Mouse (Mus musculus): ENCODE data around the gene Shc3.

Shc3 gene

DNA sequence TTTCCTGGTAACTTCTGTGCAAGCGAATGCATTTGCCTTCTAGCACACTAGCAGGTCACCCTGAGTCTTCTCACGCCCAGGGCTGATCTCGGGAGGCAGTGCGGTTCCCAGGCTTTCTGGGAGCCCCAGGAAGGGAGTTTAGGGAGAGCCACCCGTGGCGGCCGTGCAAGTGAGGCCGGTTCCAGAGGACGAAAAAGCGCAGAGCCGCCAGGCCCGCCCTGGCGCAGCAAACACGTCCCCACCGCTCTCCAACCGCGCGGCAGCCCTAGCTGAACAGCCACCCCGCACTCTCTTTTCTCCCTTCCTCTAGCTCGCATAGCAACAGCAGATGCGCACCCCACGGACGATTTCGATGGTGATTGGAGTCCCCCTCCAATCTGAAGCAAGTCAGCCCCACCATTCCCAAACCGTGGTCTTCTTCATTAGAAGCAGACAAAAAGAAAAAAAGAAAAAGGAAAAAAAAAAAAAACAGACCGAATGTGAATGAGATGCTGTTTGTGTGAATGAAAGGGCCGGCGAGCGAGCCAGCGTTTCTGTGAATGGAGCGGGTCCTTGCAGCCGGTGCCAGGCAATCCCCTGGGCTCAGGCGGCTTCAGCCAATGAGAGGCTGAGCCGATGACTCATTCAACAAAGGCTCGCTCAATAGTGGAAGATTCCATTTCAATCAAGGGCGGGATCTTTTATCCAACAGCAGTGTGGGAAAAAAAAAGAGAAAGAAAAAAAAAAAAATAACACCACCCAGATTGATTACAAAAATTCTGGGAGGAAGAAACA, at the start of gene Shc3:
TSS of gene Shc3 (minus strand) at position 509 of the 774 bp plus-strand sequence.
- in situ Hi-C loops (cut with MseI, MboI), result no loop called here

DNA sequence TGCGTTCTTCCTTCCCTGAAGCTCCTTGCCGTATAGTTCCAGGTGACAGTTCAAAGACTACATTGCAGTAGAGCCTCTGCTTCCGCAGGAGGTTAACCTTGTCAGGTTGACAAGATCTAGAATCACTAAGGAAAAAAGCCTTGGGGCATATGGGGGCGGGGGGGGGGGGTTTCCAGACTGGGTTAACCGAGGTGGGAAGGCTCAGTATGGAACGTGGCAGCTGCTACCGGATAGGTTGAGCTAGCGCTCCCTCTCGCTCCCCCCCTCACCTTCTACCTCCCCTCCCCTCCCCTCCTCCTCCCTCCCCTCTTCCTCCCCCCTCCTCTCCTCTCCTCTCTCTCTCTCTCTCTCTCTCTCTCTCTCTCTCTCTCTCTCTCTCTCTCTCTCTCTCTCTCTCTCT, 49.4 kb upstream of the Shc3 start:
- in situ Hi-C loops (cut with MseI, MboI), result loop anchor here (25.0 kb wide), 1 partner anchor 656 kb away; no protein-coding TSS in a partner anchor

DNA sequence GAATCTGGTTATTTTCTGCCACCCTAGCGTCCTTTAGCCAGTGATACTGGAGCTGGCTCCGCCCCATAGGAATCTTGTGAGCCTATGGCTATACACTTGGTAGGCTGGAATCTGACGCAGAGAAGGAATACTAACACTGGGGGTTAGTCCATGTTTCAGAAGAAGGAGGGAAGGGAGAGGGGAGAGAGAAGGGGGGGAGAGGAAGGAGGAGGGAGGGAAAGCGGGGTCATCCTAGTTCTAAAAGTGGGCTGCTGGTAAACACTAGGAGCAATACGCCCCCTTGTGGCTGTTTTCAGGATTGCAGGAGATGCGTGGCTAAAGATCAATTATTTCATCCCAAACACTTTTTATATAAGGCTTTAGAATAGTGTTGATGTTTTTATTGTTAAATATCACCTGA, 48.6 kb upstream of the Shc3 start:
- in situ Hi-C loops (cut with MseI, MboI), result loop anchor here (25.0 kb wide), 1 partner anchor 656 kb away; no protein-coding TSS in a partner anchor

DNA sequence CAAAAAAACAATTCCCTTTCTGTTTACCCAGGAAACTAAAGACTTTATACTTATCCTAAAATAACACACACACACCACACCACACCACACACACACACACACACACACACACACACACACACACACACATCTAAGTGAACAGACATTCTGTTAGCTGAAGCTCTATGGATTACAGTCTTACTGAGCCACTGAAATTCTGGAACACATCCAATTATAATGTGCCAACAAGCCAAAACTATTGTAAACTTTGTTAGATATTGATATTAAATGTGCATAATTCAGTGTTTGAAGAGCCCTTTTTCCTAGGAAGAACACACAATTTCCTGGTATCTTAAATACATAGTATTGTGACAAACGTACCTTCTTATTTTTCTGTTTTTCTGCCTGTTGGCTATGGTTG, 48.1 kb upstream of the Shc3 start:
- in situ Hi-C loops (cut with MseI, MboI), result loop anchor here (25.0 kb wide), 1 partner anchor 655 kb away; no protein-coding TSS in a partner anchor

DNA sequence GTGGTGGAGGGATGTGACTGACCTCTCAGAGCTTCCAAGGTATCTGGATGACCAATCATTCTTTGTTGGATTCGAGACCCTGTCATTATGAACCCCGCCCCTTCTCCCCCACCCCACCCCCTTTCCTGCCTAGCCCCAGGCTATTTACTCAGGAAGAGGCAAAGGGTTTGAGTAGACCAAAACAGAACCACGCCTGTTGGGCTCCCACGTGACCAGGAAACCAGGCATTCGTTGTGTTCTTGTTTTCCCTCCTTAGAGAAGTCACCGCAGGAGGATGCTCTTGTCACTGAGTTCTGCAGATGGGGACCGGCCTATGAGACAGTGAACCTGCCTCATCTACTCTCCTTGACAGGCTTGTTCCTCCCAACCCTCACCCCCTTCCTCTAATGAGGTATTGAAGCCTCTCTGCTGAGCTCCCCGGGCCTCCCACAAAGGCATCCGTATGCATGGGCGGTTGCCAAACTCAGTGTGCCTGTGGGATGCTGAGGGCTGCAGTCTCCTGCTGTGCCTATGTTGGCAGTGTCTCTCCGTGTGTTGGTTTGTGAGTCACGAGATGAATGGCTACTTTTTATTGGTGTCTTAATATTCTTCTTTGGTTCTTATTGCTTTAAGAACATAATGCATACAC, 47.3 kb upstream of the Shc3 start:
- in situ Hi-C loops (cut with MseI, MboI), result loop anchor here (25.0 kb wide), 1 partner anchor 654 kb away; no protein-coding TSS in a partner anchor

DNA sequence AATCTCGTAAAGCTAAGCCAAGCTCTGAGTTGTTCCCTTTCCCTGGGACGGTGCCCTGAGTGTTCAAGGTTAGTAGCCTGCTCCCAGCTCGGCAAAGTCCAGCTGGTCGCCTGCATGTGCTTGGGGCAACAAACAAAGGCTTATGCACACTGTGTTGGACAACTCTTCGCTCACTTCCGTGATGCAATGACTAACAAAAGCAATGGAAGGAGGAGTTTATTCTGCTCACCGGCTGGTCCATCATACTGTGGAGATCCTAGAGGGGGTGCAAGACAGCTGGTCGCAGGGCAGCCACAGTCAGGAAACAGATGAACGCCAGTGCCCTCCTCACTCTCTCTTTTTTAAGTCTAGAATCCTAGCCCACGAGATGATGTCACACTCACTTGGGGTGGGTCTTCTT, 46.6 kb upstream of the Shc3 start:
- in situ Hi-C loops (cut with MseI, MboI), result loop anchor here (25.0 kb wide), 1 partner anchor 654 kb away; no protein-coding TSS in a partner anchor

DNA sequence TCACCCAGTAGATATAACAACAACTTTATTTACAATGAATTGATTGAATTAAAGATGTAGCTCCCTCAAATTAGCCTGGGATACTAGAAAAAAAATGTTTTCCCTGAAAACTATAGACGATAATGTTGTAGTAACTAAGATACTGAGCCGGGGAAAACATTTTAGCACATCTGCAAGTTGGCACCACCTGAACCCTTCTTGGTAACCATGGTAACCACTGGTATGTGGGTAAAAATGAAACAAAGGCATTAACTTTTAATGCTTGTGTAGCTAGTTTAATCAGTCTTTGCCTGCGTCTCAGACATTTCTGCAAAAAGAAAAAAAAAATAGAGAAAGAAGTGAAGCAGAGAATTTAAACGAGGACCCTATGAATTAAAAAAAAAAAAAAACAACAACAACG, 42.3 kb upstream of the Shc3 start:
- in situ Hi-C loops (cut with MseI, MboI), result loop anchor here (25.0 kb wide), 1 partner anchor 649 kb away; no protein-coding TSS in a partner anchor

DNA sequence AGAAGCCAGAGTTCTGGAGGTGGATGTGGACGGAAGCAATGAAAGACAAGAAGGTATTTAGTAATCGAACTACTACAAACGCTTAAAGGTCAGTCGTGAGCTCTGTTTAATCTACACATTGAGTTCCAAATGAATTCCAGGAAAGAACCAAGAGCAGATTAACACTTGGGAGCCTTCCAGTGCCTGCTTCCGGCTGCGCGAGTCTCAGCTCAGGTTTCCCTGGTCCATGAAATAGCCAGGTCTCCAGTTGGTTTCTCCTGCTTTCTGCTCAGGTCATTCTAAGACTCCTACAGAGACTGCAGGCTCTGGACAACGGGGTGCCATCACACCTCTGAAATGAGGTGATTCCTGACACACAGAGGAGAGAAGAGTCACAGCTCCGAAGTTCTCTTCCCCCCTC, 41.8 kb upstream of the Shc3 start:
- in situ Hi-C loops (cut with MseI, MboI), result loop anchor here (25.0 kb wide), 1 partner anchor 649 kb away; no protein-coding TSS in a partner anchor

DNA sequence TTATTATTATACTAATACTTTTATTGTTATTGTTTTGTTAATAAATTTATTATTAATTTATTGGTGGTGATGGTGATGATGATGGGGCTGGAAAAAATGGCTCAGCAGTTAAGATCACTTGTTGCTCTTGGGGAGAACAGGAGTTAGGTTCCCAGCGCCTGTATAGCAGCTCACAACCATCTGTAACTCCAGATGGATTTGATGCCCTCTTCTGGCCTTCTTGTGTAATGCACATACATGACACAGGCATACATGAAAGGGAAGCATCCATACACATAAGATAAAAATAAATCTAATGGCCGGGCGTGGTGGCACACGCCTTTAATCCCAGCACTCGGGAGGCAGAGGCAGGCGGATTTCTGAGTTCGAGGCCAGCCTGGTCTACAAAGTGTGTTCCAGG, 40.0 kb upstream of the Shc3 start:
- in situ Hi-C loops (cut with MseI, MboI), result loop anchor here (25.0 kb wide), 1 partner anchor 647 kb away; no protein-coding TSS in a partner anchor

DNA sequence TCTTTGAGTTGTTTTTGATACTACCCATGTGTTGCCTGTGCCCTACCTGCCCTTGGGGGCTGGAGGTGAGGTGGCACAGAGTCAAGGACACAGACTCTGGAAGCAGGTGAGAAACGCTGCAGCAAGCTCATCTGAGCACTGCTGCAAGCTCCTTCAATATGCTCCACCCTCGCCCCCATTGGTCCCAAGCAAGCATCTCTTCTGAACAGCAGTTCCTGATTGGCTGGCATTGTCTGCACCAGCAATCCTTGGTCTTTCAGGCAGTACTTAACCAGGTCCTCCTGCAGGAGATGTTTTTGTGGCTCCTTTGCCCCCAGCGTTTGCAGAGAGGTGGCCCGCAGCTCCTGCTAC, 34.6 kb upstream of the Shc3 start:
- in situ Hi-C loops (cut with MseI, MboI), result loop anchor here (25.0 kb wide), 1 partner anchor 642 kb away; no protein-coding TSS in a partner anchor

DNA sequence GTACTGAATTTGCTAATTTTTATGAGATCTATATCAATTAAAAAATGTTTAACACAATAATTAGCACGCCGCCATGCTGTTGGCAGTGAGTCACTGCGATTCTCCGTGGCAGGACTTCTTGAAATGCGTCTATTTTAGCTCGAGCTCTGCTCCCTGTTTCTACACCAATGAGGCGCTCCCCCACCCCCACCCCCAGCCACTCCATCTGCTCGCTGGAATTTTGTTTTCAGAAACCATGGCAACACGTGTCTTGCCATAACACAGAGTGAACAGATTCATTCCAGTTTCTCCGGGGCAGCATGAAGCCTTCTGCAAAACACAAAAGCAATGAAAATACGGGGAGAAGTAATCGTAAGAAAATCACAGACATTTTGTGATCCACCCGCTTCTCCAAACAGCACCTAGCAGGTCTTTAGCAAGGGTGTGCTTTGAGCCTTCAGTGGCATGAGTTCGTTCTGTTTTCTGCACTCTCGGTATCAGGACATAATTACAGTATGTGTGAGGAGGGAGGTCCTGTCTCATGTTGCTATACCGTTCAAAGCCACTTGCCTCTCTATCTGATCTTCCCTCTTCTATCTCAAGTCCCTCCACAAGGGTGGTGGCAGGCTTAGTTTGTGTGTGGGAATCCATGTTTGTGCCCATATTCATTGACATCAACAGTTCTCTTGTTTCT, 34.1 kb upstream of the Shc3 start:
- in situ Hi-C loops (cut with MseI, MboI), result loop anchor here (25.0 kb wide), 1 partner anchor 641 kb away; no protein-coding TSS in a partner anchor

DNA sequence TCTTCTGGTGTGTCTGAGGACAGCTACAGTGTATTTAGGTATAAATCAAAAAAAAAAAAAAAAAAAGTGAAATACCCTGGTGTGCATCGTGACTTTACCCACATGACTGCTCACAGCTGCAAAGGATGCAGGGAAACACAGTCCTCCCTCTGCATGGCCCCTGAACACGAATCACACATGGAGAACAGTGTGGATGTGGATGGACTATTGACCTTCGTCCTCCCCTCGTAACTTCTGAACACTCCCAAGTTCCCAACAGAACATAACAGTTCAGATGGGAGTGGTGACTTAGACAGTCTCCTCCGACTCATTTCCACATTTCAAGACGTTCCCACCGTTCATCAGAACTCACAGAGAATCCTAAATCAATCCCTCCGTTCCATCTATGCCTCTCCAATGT, 33.5 kb upstream of the Shc3 start:
- in situ Hi-C loops (cut with MseI, MboI), result loop anchor here (25.0 kb wide), 1 partner anchor 640 kb away; no protein-coding TSS in a partner anchor

DNA sequence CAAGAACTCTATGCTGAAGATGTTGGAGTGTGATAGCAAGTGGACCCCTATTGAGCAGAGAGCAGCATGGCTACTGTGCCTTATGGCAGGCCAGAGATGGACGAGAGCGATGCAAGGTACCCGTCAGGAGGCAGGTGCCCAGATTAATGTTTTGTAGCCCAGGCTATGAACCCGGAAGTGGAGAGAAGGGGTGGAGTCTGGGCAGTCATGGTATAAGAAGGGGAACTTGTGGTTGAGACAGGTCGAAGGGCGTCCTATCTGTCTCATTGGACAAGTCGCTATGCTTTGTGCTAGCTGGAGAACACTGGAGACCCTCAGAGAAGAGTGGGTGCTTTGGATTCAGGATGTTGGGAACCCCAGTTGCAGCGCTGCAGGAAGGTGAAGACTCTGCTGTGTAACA, 30.9 kb upstream of the Shc3 start:
- in situ Hi-C loops (cut with MseI, MboI), result loop anchor here (25.0 kb wide), 1 partner anchor 638 kb away; no protein-coding TSS in a partner anchor

DNA sequence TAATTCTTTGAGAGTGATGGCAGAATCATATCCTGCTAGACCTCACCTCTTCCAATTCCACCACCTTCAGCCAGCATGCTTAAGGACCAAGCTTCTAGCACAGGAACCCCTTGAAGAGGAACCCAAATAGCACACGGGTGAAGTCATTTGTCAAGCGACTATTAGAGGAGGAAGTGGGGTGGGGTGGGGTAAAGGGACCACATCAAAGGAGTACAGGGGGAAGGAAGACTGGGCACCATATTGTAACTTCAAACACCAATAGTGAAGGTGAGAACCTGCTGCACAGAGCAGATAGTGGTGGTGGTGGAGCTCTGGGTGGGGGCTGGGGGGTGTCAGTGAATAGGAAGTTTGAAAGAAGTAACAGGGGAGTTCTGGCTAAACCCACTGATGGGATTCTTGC, 28.8 kb upstream of the Shc3 start:
- in situ Hi-C loops (cut with MseI, MboI), result no loop called here

DNA sequence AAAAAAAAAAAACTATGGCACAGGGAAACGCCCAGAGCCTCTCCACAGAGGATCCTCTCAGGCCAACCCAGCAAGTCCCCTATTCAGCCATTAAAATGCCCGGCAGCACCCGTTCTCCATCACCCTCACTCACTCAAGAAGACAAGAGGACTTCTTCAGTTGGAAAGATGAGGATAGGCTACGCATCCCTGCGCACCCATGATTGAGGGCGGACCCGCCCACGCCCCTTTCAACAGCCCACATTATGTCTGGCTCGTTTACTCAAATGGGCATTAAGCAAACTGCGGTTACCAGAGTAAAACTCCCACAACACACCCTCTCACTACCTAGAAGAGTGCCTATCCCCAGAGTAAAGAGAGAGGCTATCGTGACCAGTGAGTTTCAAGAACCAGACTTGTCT, 26.2 kb upstream of the Shc3 start:
- in situ Hi-C loops (cut with MseI, MboI), result no loop called here

DNA sequence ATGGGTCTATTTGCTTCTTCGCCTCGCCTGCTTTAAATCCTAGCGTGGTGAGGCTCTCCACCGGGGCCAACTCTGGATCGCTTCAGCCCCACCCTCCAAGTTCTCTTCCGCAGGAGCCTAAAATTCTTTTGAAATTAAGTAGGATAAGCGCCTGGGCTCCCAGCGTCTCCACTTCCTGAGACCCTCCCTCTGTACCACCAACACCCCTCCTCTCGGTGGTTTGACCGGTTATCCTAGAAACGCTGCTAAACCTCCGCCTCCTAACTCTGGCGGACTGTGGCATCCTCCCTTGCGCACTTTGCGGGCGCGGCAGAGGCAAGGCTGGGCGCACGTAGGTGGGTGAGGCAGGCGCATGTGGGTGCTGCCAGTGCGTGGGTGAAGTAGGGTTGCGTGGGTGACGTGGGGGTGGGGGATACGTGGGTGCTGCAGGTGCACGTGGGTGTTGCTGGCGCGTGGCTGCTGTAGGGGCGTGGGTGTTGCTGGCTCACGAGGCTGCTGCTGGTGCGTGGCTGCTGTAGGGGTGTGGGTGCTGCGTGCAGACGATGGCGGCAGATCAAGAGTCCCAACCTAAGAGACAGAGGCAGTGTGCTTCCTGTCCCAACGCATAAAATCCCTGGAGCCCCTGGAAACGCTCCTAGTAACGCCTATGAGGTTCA, 25.6 kb upstream of the Shc3 start:
- in situ Hi-C loops (cut with MseI, MboI), result no loop called here

DNA sequence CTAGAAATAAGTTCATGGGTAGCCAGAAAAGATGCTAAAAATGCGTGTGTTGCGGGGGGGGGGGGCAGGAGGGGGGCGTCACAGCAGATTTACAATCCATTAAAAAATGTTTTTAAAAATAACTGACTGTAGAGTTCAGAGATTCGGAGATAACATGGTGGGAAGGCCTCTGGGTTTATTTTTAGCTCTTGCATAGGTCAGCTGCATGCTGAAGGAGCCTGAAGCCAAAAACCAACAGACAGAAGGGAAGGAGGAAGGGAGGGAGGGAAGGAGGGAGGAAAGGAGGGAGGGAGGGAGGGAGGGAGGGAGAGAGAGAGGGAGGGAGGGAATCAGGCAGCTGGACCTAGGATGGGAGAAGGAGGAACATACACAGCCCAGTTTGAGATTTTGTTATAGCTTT, 18.8 kb upstream of the Shc3 start:
- in situ Hi-C loops (cut with MseI, MboI), result no loop called here

DNA sequence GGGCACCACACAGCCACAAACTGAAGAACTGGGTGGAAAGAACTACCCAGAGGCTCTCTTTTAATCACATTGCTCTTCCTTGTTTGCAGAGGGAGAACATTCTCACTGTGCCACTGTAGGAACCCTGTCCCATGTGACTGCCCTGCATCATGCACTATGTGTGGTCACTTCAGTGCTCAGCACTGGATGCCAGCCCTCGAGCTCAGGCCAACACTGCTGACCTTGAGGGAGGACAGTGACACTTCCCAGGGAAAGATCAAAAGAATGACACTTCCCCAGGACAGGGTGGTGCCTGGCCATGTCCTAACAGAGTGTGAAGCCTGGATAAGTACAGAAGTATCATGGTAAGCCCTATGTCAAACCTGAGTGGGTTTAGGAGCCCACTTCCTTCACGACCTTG, 13.0 kb upstream of the Shc3 start:
- in situ Hi-C loops (cut with MseI, MboI), result no loop called here

DNA sequence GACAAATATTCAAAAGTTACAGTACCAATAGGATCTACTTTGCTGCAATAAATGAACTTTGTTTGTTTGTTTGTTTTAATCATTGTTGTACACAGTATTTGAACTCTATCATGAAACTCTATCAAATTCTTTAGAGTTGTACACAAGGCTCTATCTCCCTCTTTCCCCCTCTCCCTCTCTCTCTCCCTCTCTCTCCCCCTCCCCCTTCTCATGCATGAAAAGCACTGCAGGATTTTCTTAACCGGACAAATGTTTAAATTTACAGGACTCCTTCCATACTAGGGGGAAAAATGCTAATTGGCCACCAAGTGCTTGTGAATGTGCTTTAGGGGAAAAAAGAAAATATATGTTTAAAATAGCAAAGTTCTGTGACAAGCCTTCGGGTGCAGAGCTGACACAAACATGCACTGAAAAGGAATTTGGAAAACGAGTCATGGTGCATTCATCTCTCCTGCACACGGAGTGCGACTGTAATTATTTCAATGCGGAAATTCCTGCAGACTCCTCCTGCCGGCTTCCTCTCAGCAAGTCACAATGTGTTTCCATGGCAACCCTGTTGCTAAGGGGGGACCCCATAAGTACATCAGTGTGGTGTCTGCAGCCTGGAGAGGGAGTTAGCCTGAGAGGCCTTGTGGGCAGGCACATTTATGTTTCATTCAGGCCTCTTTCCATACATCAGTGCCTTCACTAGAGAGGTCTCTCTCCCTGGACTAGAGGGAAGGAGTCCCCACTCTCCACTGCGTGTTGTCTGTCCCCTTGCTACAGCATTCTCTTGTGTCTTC, 11.2 kb upstream of the Shc3 start:
- in situ Hi-C loops (cut with MseI, MboI), result no loop called here

DNA sequence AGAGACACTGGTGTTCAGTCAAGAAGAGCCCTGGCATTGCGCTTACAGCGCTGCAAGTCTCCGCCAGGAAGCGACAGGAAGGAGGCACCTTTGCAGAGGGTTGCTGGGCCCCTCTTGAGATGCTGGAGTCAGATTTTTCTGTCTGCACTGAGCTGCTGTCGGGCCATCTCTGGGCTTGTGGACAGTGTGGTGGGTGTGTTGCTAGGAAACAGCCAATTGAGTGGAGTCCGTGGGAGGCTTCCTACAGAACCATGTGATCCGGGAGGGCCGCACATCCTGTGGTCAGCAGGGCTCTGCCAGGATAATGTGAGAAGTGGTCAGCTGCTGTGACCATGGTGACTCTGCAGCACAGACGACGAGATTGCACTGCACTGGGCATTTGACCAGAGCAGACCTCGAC, 4.6 kb upstream of the Shc3 start:
- in situ Hi-C loops (cut with MseI, MboI), result no loop called here

DNA sequence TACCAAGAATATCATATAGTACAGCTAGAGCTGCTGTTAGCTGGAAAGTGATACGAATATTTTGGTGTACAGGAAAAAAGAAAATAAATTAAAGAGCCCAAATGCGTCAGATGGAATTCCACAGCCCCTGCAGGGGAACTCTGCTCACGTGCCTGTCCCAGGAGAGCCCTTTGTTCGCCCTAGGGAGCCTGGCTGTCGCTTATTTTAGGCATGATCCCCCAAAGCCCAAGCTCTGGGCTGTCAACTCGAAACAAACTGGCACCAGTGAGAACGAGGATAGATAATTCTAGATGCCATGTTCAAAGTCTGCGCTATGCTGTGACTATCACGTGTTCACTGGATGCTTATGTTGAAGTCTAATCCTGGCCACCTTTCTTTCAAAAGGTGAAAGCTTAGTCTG, 892 bp upstream of the Shc3 start:
- in situ Hi-C loops (cut with MseI, MboI), result no loop called here
